Mouse (Mus musculus): ENCODE measurements around the gene Srrm2. TPM values are rescaled to one million over a fixed set of nuclear protein-coding genes. Genes with fewer than 3 reads are reported as not detected.

Srrm2 gene
- polyA plus RNA-seq, 1 experiment, result 439 TPM

GRCm38 (mm10) chr17:23744651-23745050 is 45.7 kb upstream of the Srrm2 start:
- Histone ChIP-seq H3K4me3 (ENCODE audit: low read depth, low read length) (0 out of 2 replicates have a peak overlapping the region, but pooled peaks have one; percentile 9), H3K4me1 (ENCODE audit: control insufficient read depth, insufficient read depth, insufficient read length, low read length) (peaks cover 48% of the 10 kb centered on the region), H3K27me3 (ENCODE audit: control insufficient read depth, insufficient read depth, low read length) (peaks cover 14% of the 10 kb centered on the region; the same call in 1 of the 2 replicates), H3K27ac (ENCODE audit: insufficient read depth, low read depth, low read length) (no peak overlapping the region), H3K36me3 (ENCODE audit: control insufficient read depth, insufficient read depth, low read length) (no peaks in the 10 kb centered on the region)
- 23% methylated on average over 14 of the region's 14 CpGs for WGBS
- TF ChIP-seq CTCF (IDR thresholded peaks at IDR 0.05; ENCODE audit: extremely low read depth, insufficient read length, insufficient replicate concordance, low read depth, low read length), result no peak
- TF ChIP-seq POLR2A (IDR thresholded peaks at IDR 0.05; ENCODE audit: low read depth, low read length), result no peak

- TF ChIP-seq CTCF (IDR thresholded peaks at IDR 0.05; ENCODE audit: extremely low read depth, insufficient read length, insufficient replicate concordance, low read depth, low read length), result no peak
- no peak for TF ChIP-seq POLR2A (IDR thresholded peaks at IDR 0.05; ENCODE audit: low read depth, low read length)
- Histone ChIP-seq H3K27me3 (ENCODE audit: control insufficient read depth, insufficient read depth, low read length) (peaks cover 14% of the 10 kb centered on the region; the same call in 1 of the 2 replicates), H3K4me1 (ENCODE audit: control insufficient read depth, insufficient read depth, insufficient read length, low read length) (peaks cover 49% of the 10 kb centered on the region)
Observed at GRCm38 (mm10) chr17:23745301-23746251, 44.8 kb upstream of the Srrm2 start, which contains the start of gene Kremen2. Gene Kremen2, minus strand, starts transcription at chr17:23745833.

GRCm38 (mm10) chr17:23746311-23746710 is 44.0 kb upstream of the Srrm2 start:
- H3K4me1 ChIP-seq (ENCODE audit: control insufficient read depth, insufficient read depth, insufficient read length, low read length), result peaks cover 43% of the 10 kb centered on the region
- 44% methylated on average over 12 of the region's 12 CpGs for WGBS
- peaks cover 14% of the 10 kb centered on the region; the same call in 1 of the 2 replicates for H3K27me3 ChIP-seq (ENCODE audit: control insufficient read depth, insufficient read depth, low read length)
- H3K4me3 ChIP-seq (ENCODE audit: low read depth, low read length), result no peak overlapping the region
- no peaks in the 10 kb centered on the region for H3K36me3 ChIP-seq (ENCODE audit: control insufficient read depth, insufficient read depth, low read length)
- H3K27ac ChIP-seq (ENCODE audit: insufficient read depth, low read depth, low read length), result no peak overlapping the region
- no peak for TF ChIP-seq CTCF (IDR thresholded peaks at IDR 0.05; ENCODE audit: extremely low read depth, insufficient read length, insufficient replicate concordance, low read depth, low read length)
- TF ChIP-seq POLR2A (IDR thresholded peaks at IDR 0.05; ENCODE audit: low read depth, low read length), result no peak

More at GRCm38 (mm10) chr17:23745301-23746251, 44.8 kb upstream of the Srrm2 start, which contains the start of gene Kremen2:
- peak within 1 kb of the TSS; percentile 9 for H3K4me3 ChIP-seq (ENCODE audit: low read depth, low read length)
- H3K27ac ChIP-seq (ENCODE audit: insufficient read depth, low read depth, low read length), result no peak within 1 kb of the TSS
- 2% methylated on average over 45 of the region's 45 CpGs for WGBS
- H3K36me3 ChIP-seq (ENCODE audit: control insufficient read depth, insufficient read depth, low read length), result no peaks in the 10 kb centered on the region

- peaks cover 39% of the 10 kb centered on the region for H3K4me1 ChIP-seq (ENCODE audit: control insufficient read depth, insufficient read depth, insufficient read length, low read length)
- H3K27ac ChIP-seq (ENCODE audit: insufficient read depth, low read depth, low read length), result no peak overlapping the region
- H3K27me3 ChIP-seq (ENCODE audit: control insufficient read depth, insufficient read depth, low read length), result peaks cover 14% of the 10 kb centered on the region; the same call in 1 of the 2 replicates
- TF ChIP-seq CTCF (IDR thresholded peaks at IDR 0.05; ENCODE audit: extremely low read depth, insufficient read length, insufficient replicate concordance, low read depth, low read length) (no peak), POLR2A (IDR thresholded peaks at IDR 0.05; ENCODE audit: low read depth, low read length) (no peak)
- no peak overlapping the region for H3K4me3 ChIP-seq (ENCODE audit: low read depth, low read length)
- no peaks in the 10 kb centered on the region; the same call in 1 of the 2 replicates for H3K36me3 ChIP-seq (ENCODE audit: control insufficient read depth, insufficient read depth, low read length)
- WGBS, result 88% methylated on average over 3 of the region's 3 CpGs
Observed at GRCm38 (mm10) chr17:23746767-23747166, 43.6 kb upstream of the Srrm2 start.

GRCm38 (mm10) chr17:23747471-23747870 is 42.9 kb upstream of the Srrm2 start:
- H3K4me1 ChIP-seq (ENCODE audit: control insufficient read depth, insufficient read depth, insufficient read length, low read length), result peaks cover 32% of the 10 kb centered on the region
- TF ChIP-seq POLR2A (IDR thresholded peaks at IDR 0.05; ENCODE audit: low read depth, low read length) (no peak), CTCF (IDR thresholded peaks at IDR 0.05; ENCODE audit: extremely low read depth, insufficient read length, insufficient replicate concordance, low read depth, low read length) (no peak)
- 87% methylated on average over 3 of the region's 3 CpGs for WGBS
- H3K36me3 ChIP-seq (ENCODE audit: control insufficient read depth, insufficient read depth, low read length), result peaks cover under 1% of the 10 kb centered on the region; the same call in 1 of the 2 replicates
- no peak overlapping the region for H3K4me3 ChIP-seq (ENCODE audit: low read depth, low read length)
- H3K27me3 ChIP-seq (ENCODE audit: control insufficient read depth, insufficient read depth, low read length), result peaks cover 14% of the 10 kb centered on the region; the same call in 1 of the 2 replicates
- no peak overlapping the region for H3K27ac ChIP-seq (ENCODE audit: insufficient read depth, low read depth, low read length)

GRCm38 (mm10) chr17:23748026-23748425 is 42.3 kb upstream of the Srrm2 start:
- Histone ChIP-seq H3K27me3 (ENCODE audit: control insufficient read depth, insufficient read depth, low read length) (peaks cover 14% of the 10 kb centered on the region; the same call in 1 of the 2 replicates), H3K4me1 (ENCODE audit: control insufficient read depth, insufficient read depth, insufficient read length, low read length) (peaks cover 28% of the 10 kb centered on the region), H3K36me3 (ENCODE audit: control insufficient read depth, insufficient read depth, low read length) (peaks cover 5% of the 10 kb centered on the region), H3K27ac (ENCODE audit: insufficient read depth, low read depth, low read length) (no peak overlapping the region), H3K4me3 (ENCODE audit: low read depth, low read length) (no peak overlapping the region)
- TF ChIP-seq CTCF (IDR thresholded peaks at IDR 0.05; ENCODE audit: extremely low read depth, insufficient read length, insufficient replicate concordance, low read depth, low read length), result no peak
- no peak for TF ChIP-seq POLR2A (IDR thresholded peaks at IDR 0.05; ENCODE audit: low read depth, low read length)
- 11% methylated on average over 6 of the region's 6 CpGs for WGBS
